Mouse (Mus musculus) heart, embryonic 14.5 days (tissue): ENCODE results near the gene Gm42688. TPM values are rescaled to one million over a fixed set of nuclear protein-coding genes. Genes with fewer than 3 reads are reported as not detected.

Experiments
- ATAC-seq: fragments of 200-750 bp; cut with Nextera tagmentation; 2 replicates; pipeline ENCODE4 v1.8.0; 2017; ENCODE audit warnings: low read depth, moderate TSS enrichment; ENCODE audit not compliant: insufficient number of reproducible peaks, insufficient read depth, low FRiP score
- H3K27ac ChIP-seq, 2 experiments: fragments of 200-500 bp in 1 of 2; fragments of 300-500 bp in 1 of 2; sonication (generic) in 1 of 2; replicated peaks in 1 of 2; 2 replicates each; pipeline ENCODE4 v1.5.1; 2012 to 2014; ENCODE audit warnings: low read depth in 2 of 2, low read length in 2 of 2, control low read depth in 1 of 2, mild to moderate bottlenecking in 1 of 2, mixed read lengths in 1 of 2; ENCODE audit not compliant: control insufficient read depth in 1 of 2, insufficient read depth in 1 of 2
- H3K27me3 ChIP-seq: fragments of 300-500 bp; sonication (generic); 2 replicates; pipeline ENCODE4 v1.6.1; 2014; ENCODE audit warnings: mild to moderate bottlenecking, low read length, control low read depth; ENCODE audit not compliant: control insufficient read depth, insufficient read depth
- H3K36me3 ChIP-seq: fragments of 300-500 bp; sonication (generic); 2 replicates; pipeline ENCODE4 v1.6.1; 2014; ENCODE audit warnings: mild to moderate bottlenecking, control low read depth, low read length, mixed read lengths; ENCODE audit not compliant: control insufficient read depth, insufficient read depth
- H3K4me1 ChIP-seq, 2 experiments: fragments of 200-500 bp in 1 of 2; fragments of 300-500 bp in 1 of 2; sonication (generic) in 1 of 2; 2 replicates each; pipeline ENCODE4 v1.6.1; 2012 to 2014; ENCODE audit warnings: low read length in 2 of 2, control low read depth in 1 of 2, mixed read lengths in 1 of 2; ENCODE audit not compliant: control insufficient read depth in 2 of 2, insufficient read depth in 2 of 2
- H3K4me2 ChIP-seq: fragments of 300-500 bp; sonication (generic); 2 replicates; pipeline ENCODE4 v1.6.1; 2014; ENCODE audit warnings: mild to moderate bottlenecking, low read length
- H3K4me3 ChIP-seq, 2 experiments: fragments of 200-500 bp in 1 of 2; fragments of 300-500 bp in 1 of 2; sonication (generic) in 1 of 2; 2 replicates each; pipeline ENCODE4 v1.5.1; 2012 to 2014; ENCODE audit warnings: low read length in 2 of 2, mild to moderate bottlenecking in 2 of 2, control low read depth in 1 of 2, low read depth in 1 of 2, moderate library complexity in 1 of 2; ENCODE audit not compliant: control insufficient read depth in 1 of 2, insufficient read depth in 1 of 2
- H3K9ac ChIP-seq: fragments of 300-500 bp; sonication (generic); 2 replicates; pipeline ENCODE4 v1.6.1; 2014; ENCODE audit warnings: mild to moderate bottlenecking, low read length
- H3K9me3 ChIP-seq: fragments of 300-500 bp; sonication (generic); 2 replicates; pipeline ENCODE4 v1.6.1; 2016; ENCODE audit warnings: low read length, control low read depth; ENCODE audit not compliant: control insufficient read depth
- WGBS: fragments of 180-500 bp; shearing (Covaris S2); extraction: QIAGEN DNeasy Blood & Tissue Kit; methylation state at CpG from one replicate; pipeline ENCODE4 v1.1.7; 2014; 5-methylcytosine and 5-hydroxymethylcytosine counted together
- polyA plus RNA-seq: library from polyadenylated mRNA; unstranded; fragments of >200 nt; fragmentation: Nextera tagmentation; extraction: Ambion mirVana; gene quantifications from 2 replicates; pipeline ENCODE4 v1.2.1, GENCODE M21; 2014

Gm42688 gene
- polyA plus RNA-seq, 1 experiment from 2014 or later: 1.3 TPM

DNA sequence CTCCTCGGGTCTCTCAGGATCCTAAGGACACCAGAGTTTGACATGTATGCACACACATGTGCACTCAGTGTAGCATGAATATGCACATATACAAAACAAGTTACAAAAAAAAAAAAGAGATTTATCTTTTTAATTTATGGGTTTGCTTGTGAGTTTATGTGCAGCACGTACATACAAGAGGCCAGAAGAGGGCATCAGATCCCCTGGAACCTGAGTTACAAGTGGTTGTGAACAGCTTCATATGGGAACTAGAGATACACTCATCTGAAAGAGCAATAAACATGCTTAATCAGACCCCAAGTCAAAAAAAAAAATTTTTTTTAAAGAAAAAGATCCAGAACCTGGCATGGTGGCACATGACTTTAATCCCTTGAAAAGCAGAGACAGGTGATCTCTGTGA, 26.4 kb upstream of the Gm42688 start:
- no peak overlapping the region for H3K27ac ChIP-seq
- no peak overlapping the region for H3K4me3 ChIP-seq
- no peak overlapping the region for H3K4me2 ChIP-seq

DNA sequence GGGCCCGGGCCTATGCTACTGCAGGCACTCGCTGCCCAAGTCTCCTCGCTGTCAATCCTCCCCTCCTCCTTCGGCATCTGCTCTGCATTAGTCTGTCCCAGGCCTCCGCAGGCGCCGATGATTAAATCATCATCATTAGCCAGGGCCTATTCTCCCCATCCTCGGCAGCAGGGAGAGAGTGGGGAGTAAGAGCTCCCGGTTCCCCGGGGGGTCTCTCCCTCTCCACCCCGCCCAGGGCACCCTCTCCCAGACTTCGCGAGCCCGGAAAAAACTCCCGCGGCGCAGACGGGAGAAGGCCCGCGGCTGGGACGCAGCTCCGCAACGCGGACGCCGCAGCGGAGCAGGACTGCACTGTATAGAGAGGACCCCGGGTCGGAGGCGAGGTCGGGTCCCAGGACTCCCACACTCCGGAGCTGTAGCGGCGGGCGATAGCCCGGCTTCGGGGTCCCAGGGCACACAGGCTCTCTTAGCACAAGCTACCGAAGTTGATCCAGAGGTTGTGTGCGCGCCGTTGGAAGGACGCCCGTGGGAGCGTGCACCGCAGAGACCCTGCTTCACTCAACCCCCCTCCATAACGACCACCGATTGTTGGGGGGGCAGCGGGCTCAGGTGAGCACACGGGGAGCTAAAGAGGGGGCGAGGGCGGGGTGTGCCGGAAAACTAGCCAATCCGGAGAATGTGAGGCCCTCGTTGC, 23.6 kb upstream of the Gm42688 start, which contains the start of gene Pcgf1:
Gene Pcgf1 (plus strand): TSS at position 240 of the 694 bp plus-strand sequence.
- H3K27ac ChIP-seq: peak within 1 kb of the TSS; percentile 71 to 82
- ATAC-seq: peak; percentile 54
- H3K4me3 ChIP-seq: peak within 1 kb of the TSS; percentile 78 to 91
- peak within 1 kb of the TSS; percentile 85 for H3K9ac ChIP-seq
- peaks cover 51% of the 10 kb centered on the region for H3K27me3 ChIP-seq
- H3K9me3 ChIP-seq: no peaks in the 10 kb centered on the region
- peaks cover 4 to 8% of the 10 kb centered on the region in 2 experiments; a peak in 3 of 4 replicates for H3K4me1 ChIP-seq
- WGBS: under 1% methylated on average over 53 of the region's 54 CpGs
- peaks cover 19% of the 10 kb centered on the region for H3K36me3 ChIP-seq
- H3K4me2 ChIP-seq: peak within 1 kb of the TSS; percentile 100

More for the DNA sequence above, 26.4 kb upstream of the Gm42688 start:
- H3K27me3 ChIP-seq: peaks cover 71% of the 10 kb centered on the region
- H3K4me1 ChIP-seq: peaks cover 4 to 18% of the 10 kb centered on the region in 2 experiments; a peak in 3 of 4 replicates
- no peak overlapping the region for H3K9ac ChIP-seq
- no peak for ATAC-seq
- no peaks in the 10 kb centered on the region for H3K9me3 ChIP-seq
- 11% methylated on average over 2 of the region's 2 CpGs for WGBS
- peaks cover 1% of the 10 kb centered on the region; the same call in 1 of the 2 replicates for H3K36me3 ChIP-seq

DNA sequence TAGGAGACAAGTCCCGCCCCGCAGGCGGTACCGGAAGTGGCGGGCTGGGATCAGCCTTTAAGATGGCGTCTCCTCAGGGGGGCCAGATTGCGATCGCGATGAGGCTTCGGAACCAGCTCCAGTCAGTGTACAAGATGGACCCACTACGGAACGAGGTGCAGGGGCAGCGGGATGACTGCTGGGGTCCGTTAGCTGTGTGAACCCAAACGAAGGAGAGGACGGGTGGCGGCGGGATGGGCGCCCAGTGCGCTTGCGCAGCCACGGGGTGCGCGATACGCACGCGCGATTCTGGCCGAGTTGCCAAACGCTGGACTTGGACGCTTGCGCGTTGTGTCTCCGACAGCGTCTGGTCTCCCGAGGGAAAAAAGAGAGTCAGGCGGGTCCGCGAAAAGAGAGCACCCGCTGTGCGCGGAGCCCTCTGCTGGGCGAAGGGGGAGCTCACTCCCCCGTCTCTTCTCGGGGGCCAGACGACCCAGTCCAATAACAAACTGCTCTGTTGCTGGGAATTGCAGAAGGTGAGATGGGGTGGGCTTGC, 23.0 kb upstream of the Gm42688 start:
- peaks cover 19% of the 10 kb centered on the region for H3K36me3 ChIP-seq
- peak overlapping the region; percentile 78 to 91 for H3K4me3 ChIP-seq
- H3K27ac ChIP-seq: peak overlapping the region; percentile 71 to 82
- under 1% methylated on average over 46 of the region's 46 CpGs for WGBS
- H3K27me3 ChIP-seq: peaks cover 54% of the 10 kb centered on the region
- peak; percentile 92 for ATAC-seq
- peaks cover 4 to 8% of the 10 kb centered on the region in 2 experiments; a peak in 3 of 4 replicates for H3K4me1 ChIP-seq
- H3K9ac ChIP-seq: peak overlapping the region; percentile 85
- H3K4me2 ChIP-seq: peak overlapping the region; percentile 100
- H3K9me3 ChIP-seq: no peaks in the 10 kb centered on the region

DNA sequence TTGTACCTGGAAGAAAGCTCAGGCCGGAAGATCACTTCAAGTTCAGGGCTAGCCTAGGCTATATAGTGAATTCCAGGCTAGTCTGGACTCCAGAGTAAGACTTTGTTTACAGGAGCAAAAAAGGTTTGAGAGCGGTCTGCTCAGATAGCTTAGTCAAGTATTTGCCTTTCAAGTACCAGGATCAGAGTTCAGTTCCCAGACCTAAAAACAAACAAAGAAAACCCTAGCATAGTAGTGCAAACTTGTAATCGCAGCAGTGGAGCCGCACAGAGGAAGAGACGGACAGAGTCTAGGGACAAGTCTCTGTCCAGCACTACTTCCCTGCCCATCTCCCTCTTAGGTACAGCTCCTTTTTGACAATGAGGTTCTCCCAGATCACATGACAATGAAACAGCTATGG, 21.2 kb upstream of the Gm42688 start:
- Histone ChIP-seq H3K4me1 (peaks cover 4 to 8% of the 10 kb centered on the region in 2 experiments; a peak in 3 of 4 replicates), H3K27ac (no peak overlapping the region), H3K4me2 (no peak overlapping the region), H3K9me3 (no peaks in the 10 kb centered on the region), H3K4me3 (no peak overlapping the region), H3K9ac (no peak overlapping the region), H3K36me3 (peaks cover 19% of the 10 kb centered on the region), H3K27me3 (peaks cover 54% of the 10 kb centered on the region)
- WGBS: 96% methylated on average over 5 of the region's 5 CpGs
- no peak for ATAC-seq

DNA sequence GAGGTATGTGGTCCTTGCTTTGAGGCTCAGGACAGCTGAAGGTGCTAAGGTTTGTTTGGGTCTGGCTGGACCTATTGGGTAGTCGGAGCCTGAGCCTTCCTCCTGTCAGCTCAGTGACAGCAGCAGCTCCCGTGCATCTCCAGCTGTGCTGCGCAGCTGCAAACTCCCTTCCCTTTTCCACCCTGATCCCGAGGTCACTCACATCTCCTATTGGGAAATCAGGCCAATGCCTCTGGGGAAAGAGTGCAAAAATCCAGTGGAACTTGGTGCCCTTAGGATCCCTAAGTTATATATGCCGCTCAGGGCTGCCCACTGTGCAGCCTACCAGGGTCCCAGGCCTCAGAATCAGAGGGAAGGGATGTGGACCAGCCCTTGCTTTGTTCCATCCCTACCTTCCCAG, 17.9 kb upstream of the Gm42688 start:
- no peak overlapping the region for H3K4me2 ChIP-seq
- no peak overlapping the region for H3K9ac ChIP-seq
- no peaks in the 10 kb centered on the region for H3K9me3 ChIP-seq
- H3K36me3 ChIP-seq: peaks cover 19% of the 10 kb centered on the region
- no peak for ATAC-seq
- H3K27me3 ChIP-seq: peaks cover 63% of the 10 kb centered on the region
- WGBS: 14% methylated on average over 5 of the region's 5 CpGs
- H3K4me1 ChIP-seq: peaks cover 9 to 26% of the 10 kb centered on the region in 2 experiments; a peak in 3 of 4 replicates
- H3K27ac ChIP-seq: no peak overlapping the region
- no peak overlapping the region for H3K4me3 ChIP-seq

DNA sequence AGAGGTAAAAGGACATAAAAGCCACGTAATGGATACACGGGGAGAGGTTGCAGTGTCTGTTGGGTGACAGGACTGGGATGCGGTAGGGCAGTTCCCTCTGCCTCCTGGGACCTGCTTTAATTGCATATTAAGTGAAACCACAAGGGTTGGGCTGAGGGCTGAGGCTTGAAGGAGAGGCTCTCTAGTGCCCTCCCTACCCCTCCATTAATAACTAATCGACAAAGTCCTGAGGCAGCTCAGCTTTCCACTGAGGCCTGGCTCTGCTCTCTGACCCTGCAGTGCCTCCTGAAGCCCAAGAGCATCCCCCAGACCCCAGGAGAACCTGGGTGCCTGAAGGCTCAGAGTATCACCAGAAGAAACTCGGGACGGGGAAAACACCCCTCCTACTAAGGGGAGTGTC, 16.9 kb upstream of the Gm42688 start:
- H3K4me3 ChIP-seq: no peak overlapping the region
- H3K4me1 ChIP-seq: peaks cover 5 to 18% of the 10 kb centered on the region in 2 experiments; a peak in 3 of 4 replicates
- H3K36me3 ChIP-seq: peaks cover 19% of the 10 kb centered on the region
- no peak for ATAC-seq
- H3K27me3 ChIP-seq: peaks cover 71% of the 10 kb centered on the region
- no peak overlapping the region for H3K4me2 ChIP-seq
- WGBS: 6% methylated on average over 6 of the region's 6 CpGs
- H3K9me3 ChIP-seq: no peaks in the 10 kb centered on the region
- no peak overlapping the region for H3K9ac ChIP-seq
- H3K27ac ChIP-seq: no peak overlapping the region

DNA sequence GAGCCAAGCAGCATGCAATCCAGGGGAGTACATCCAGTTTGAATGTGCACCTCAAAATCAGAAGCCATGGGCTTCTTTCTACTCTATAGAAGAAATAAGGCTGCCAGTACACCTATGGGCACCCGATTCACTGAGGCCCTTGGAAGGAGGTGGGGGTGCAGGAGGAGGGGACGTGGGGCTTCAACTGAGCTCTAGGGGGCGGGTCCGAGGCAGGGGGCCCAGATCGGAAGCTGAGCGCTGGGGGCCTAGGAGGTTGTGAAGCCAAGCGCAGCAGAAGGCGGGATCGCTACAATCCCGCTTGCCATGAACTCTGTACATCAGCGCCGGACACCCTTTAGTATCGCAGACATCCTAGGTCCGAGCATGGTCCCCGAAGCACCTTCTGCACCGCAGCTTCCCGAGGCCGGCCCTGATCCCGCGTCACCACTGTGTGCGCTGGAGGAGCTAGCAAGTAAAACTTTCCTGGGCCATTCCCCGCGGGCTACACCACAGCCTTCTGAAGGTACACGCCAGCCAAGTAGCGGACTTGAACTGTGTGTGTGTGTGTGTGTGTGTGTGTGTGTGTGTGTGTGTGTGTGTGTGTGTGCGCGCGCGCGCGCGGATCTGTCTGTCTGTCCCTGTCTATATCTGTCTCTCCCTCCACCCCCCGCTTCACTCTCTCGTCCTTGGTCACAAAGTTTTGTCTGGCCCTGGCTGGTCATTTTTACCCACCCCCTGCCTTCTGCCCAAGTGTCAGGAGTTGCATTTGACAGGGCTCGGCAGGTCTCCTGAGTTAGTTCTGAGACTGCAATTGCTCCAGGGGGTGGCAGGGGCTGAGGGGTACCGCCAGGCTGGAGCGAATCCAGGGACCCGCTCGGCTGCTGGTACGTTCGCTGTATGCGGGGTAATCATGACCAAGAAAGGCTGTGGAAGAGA, 15.0 kb upstream of the Gm42688 start, which contains the start of gene Lbx2:
Gene Lbx2 (plus strand): TSS at position 247 of the 915 bp plus-strand sequence.
- Histone ChIP-seq H3K9me3 (no peaks in the 10 kb centered on the region), H3K4me2 (peak within 1 kb of the TSS; percentile 57), H3K27me3 (peaks cover 88% of the 10 kb centered on the region), H3K36me3 (peaks cover 8% of the 10 kb centered on the region; the same call in 1 of the 2 replicates), H3K4me1 (peaks cover 5 to 18% of the 10 kb centered on the region in 2 experiments; a peak in 3 of 4 replicates), H3K27ac (no peak within 1 kb of the TSS), H3K9ac (peak within 1 kb of the TSS; percentile 44; the same call in 1 of the 2 replicates), H3K4me3 (peak within 1 kb of the TSS; percentile 26 to 28)
- no peak for ATAC-seq
- WGBS: 2% methylated on average over 42 of the region's 42 CpGs
